In the genomic region with DNA sequence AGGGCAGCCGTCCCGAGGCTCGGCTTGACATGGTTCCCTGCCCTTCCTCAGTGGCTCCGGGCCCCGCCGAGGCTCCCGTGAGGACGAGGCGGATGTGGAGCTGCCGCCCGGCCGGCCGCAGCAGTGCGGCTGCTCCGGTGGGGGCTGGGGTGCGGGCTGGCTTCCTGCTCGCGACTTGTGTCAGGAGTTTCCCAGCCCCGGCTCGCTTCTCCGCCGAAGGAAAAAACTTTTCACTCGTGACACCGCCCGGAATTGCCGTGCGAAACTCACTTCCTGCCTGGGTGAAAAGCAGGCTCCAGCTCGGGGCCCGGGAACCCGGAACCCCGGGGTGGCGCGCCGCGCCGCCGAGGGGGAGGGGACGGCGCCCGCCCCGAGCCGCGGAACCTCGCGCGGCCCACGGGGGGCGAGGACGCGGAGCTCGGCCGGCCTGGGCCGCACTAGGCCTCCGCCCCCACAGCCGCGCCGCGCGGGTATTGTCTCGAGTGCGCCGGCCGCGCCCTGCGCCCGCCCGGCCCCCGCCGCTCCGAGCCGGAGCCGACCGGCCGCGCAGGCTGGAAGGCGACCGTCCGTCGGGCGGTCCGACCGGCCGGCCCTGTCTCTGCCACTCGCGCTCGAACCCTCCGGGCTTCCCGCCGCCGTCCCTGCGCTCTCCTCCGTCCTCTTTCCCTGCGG, we compare ENCODE assay signal across 8 mouse cellular contexts. TPM values are rescaled to one million over a fixed set of nuclear protein-coding genes. Genes with fewer than 3 reads are reported as not detected.
DNase-seq lines count a peak whose midpoint lies in the region; ATAC-seq and TF ChIP-seq lines count a peak whose summit lies in the region.

Gene Erbin (minus strand): TSS at position 254 of the 672 bp plus-strand sequence.

- TF ChIP-seq POLR2A in cerebellum, adult 2 months (IDR thresholded peaks at IDR 0.05; ENCODE audit: borderline replicate concordance, insufficient read depth, low read length): no peak
- TF ChIP-seq POLR2A in olfactory bulb, adult 2 months (IDR thresholded peaks at IDR 0.05; ENCODE audit: insufficient read depth, low read depth, low read length): no peak

- ATAC-seq in forebrain, postnatal 0 days: peak; percentile 47
- peak; percentile 66 for ATAC-seq in lung, embryonic 15.5 days (ENCODE audit: borderline replicate concordance, extremely low read depth, low FRiP score, low TSS enrichment)

- peaks cover 9% of the 10 kb centered on the region; the same call in 1 of the 2 replicates for H3K27me3 ChIP-seq in cerebellum, adult 2 months (ENCODE audit: control insufficient read depth, insufficient read depth, low read length)
- no peaks in the 10 kb centered on the region for H3K27me3 ChIP-seq in forebrain, postnatal 0 days (ENCODE audit: insufficient read depth, low read length)
- H3K27me3 ChIP-seq in lung, embryonic 15.5 days: no peaks in the 10 kb centered on the region

- intact Hi-C loops in heart, postnatal 36 days (cut with DNase I): loop anchor here (5.0 kb wide), 2 partner anchors 117 to 187 kb away; partner anchors contain the start of genes Nln and Sgtb

- H3K27ac ChIP-seq in cerebellum, adult 2 months (ENCODE audit: insufficient read depth, low read length): peak within 1 kb of the TSS; percentile 80; the same call in 1 of the 2 replicates
- peak within 1 kb of the TSS; percentile 100 for H3K27ac ChIP-seq in forebrain, postnatal 0 days (ENCODE audit: low read depth, low read length)
- H3K27ac ChIP-seq in lung, embryonic 15.5 days: peak within 1 kb of the TSS; percentile 100
- H3K27ac ChIP-seq in olfactory bulb, adult 2 months (ENCODE audit: insufficient read depth, low read depth, low read length): peak within 1 kb of the TSS; percentile 98

- peak within 1 kb of the TSS; percentile 93 for H3K9ac ChIP-seq in forebrain, postnatal 0 days
- H3K9ac ChIP-seq in lung, embryonic 15.5 days: peak within 1 kb of the TSS; percentile 87

- no peak for TF ChIP-seq CTCF in cerebellum, adult 2 months (IDR thresholded peaks at IDR 0.05; ENCODE audit: borderline replicate concordance, insufficient read depth, low read depth, low read length)
- TF ChIP-seq CTCF in forebrain, postnatal 0 days (IDR thresholded peaks at IDR 0.05; ENCODE audit: low read depth): no peak
- no peak for TF ChIP-seq CTCF in olfactory bulb, adult 2 months (IDR thresholded peaks at IDR 0.05; ENCODE audit: insufficient read depth, low read depth, low read length)

- H3K9me3 ChIP-seq in forebrain, postnatal 0 days (ENCODE audit: low read length): no peaks in the 10 kb centered on the region
- no peaks in the 10 kb centered on the region for H3K9me3 ChIP-seq in lung, embryonic 15.5 days

- peak; percentile 40 for DNase-seq in ES-CJ7 (ENCODE audit: low read depth, low spot score)
- DNase-seq in cerebellum, adult 2 months: peak; percentile 35 to 50
- peak; percentile 67 for DNase-seq in forebrain, postnatal 0 days
- peak; percentile 84 to 89 for DNase-seq in heart, postnatal 36 days
- peak; percentile 50 to 53 for DNase-seq in layer of hippocampus, adult 8-10 months (ENCODE audit: low spot score in 2 of 2)
- DNase-seq in thymus, postnatal 0 days (ENCODE audit: low spot score): peak; percentile 83

- H3K4me1 ChIP-seq in cerebellum, adult 2 months (ENCODE audit: control insufficient read depth, insufficient read depth, low read length): no peaks in the 10 kb centered on the region
- H3K4me1 ChIP-seq in forebrain, postnatal 0 days (ENCODE audit: insufficient read depth): 0 out of 2 replicates have a peak, but pooled peaks cover 9% of the 10 kb centered on the region
- H3K4me1 ChIP-seq in lung, embryonic 15.5 days: peaks cover 42% of the 10 kb centered on the region
- no peaks in the 10 kb centered on the region for H3K4me1 ChIP-seq in olfactory bulb, adult 2 months (ENCODE audit: control insufficient read depth, insufficient read depth, low read length)

- H3K36me3 ChIP-seq in forebrain, postnatal 0 days (ENCODE audit: insufficient read depth): no peaks in the 10 kb centered on the region
- no peaks in the 10 kb centered on the region for H3K36me3 ChIP-seq in lung, embryonic 15.5 days

- under 1% methylated on average over 92 of the region's 93 CpGs for WGBS in cerebellum, adult 2 months
- WGBS in forebrain, postnatal 0 days: 1% methylated on average over 88 of the region's 93 CpGs
- WGBS in lung, embryonic 15.5 days: 1% methylated on average over 93 of the region's 93 CpGs
- 3% methylated on average over 93 of the region's 93 CpGs for WGBS in olfactory bulb, adult 2 months

- peak within 1 kb of the TSS; percentile 71 for H3K4me2 ChIP-seq in forebrain, postnatal 0 days (ENCODE audit: low read depth)
- peak within 1 kb of the TSS; percentile 88 for H3K4me2 ChIP-seq in lung, embryonic 15.5 days

- peak within 1 kb of the TSS; percentile 60 for H3K4me3 ChIP-seq in cerebellum, adult 2 months (replicated peaks; ENCODE audit: insufficient read depth, low read depth, low read length)
- peak within 1 kb of the TSS; percentile 95 for H3K4me3 ChIP-seq in forebrain, postnatal 0 days (ENCODE audit: low read depth, low read length)
- H3K4me3 ChIP-seq in lung, embryonic 15.5 days: peak within 1 kb of the TSS; percentile 70
- peak within 1 kb of the TSS; percentile 81 for H3K4me3 ChIP-seq in olfactory bulb, adult 2 months (ENCODE audit: insufficient read depth, low read depth, low read length)

RNA-seq across cellular contexts. Expression of gene Erbin, which starts in this region (rescaled TPM):
- polyA plus RNA-seq in cerebellum, adult 2 months (2012; rRNA removed): 23.2 and 28.0 TPM in 2 replicates
- 33.6 and 51.3 TPM in 2 replicates for total RNA-seq in forebrain, postnatal 0 days (2014; rRNA removed)
- polyA plus RNA-seq in forebrain, postnatal 0 days (2015; fragmentation: Nextera tagmentation; extraction: Ambion mirVana): 5.1 and 6.0 TPM in 2 replicates
- total RNA-seq in heart, postnatal 36 days (2021): 10 to 100 TPM; 46.7 to 52.2 TPM
- total RNA-seq in layer of hippocampus, adult 8-10 months (2022): 10 to 100 TPM; 50.6 to 79.0 (median 65.7) TPM
- 17.2 and 17.9 TPM in 2 replicates for polyA plus RNA-seq in lung, embryonic 15.5 days (2015; fragmentation: Nextera tagmentation; extraction: Ambion mirVana)
- polyA plus RNA-seq in olfactory bulb, adult 2 months (2012; ENCODE audit: insufficient read depth, insufficient read length, low replicate concordance, missing spikeins): not detected in 2 replicates
- polyA plus RNA-seq in thymus, postnatal 0 days (2015; fragmentation: Nextera tagmentation; extraction: Ambion mirVana): 30.4 and 31.8 TPM in 2 replicates

Comparison
In these comparisons a context has a peak if more than half of its experiments do, and no peak if none do; other contexts are left out.
1. Peak in every context shown above with its lines: DNase-seq, ATAC-seq, H3K4me3 ChIP-seq and H3K27ac ChIP-seq.